Mouse (Mus musculus): Measurements from ENCODE around the gene Gprin1. TPM values are rescaled to one million over a fixed set of nuclear protein-coding genes. Genes with fewer than 3 reads are reported as not detected.

Gene Gprin1
- total and polyA plus RNA-seq, 2 experiments: not detected

DNA sequence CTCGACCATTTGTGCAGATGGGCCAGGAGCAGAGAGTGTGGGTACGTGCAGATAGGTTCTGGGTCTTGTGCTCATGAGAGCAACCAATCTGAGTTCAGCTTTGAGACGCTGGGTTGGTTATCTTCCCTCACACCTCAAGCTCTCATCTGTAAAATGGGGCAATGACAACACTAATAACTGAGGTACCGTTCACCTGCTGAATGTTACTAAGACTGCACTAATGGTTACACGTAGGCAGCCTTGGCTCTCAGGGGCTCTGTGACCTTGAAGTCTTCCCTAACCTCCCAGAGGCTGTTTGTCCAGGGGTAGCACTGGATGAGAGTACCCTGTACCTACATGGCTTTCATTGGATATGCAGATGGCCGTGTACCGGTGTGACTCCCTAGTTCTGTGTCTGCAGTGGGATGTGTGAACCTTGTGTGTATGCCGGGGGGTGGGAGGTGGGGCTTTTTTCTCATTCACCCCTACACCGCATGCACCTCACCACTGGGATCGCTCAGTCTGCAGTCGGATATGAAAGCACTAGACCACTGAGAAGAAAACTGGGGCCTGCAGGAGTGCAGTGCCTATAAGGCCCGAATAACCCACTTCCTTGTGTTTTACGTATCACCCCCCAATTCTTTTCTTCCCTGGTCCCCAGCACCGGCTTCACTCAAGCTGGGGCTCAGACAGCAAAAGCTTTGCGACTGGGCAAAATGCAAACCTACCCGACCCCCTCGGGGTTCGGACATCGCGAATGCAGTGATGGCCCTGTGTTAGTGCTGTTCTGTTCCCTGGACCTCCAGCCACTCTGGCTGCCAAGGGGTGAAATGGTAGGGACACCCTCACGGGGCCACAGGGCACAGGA, 56.7 kb downstream of the Gprin1 start:
- 4% methylated on average over 21 of the region's 21 CpGs for WGBS
- peak overlapping the region; percentile 98 for H3K9ac ChIP-seq (ENCODE audit: low read depth, low read length)
- no peak for DNase-seq (ENCODE audit: extremely low read depth, low read depth, low spot score)

DNA sequence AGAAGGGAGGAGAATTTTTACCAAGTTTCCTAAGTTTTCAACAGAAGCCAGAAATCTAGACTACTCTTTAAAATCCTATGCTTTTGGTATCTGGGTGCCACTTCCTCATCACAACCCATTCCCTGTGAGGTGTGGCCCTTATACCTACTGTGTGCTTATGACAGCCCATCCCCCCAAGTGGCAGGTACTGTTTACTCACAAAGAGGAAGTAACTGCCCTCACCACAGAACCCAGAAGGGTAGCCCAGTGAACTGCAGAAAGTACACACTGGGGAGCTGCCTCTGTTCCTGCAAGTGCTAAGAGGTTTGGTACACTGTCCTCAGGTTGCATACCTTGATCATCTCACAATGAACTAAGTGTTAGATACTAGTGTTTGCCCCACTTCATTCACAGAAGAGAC, 57.9 kb downstream of the Gprin1 start:
- peaks cover 27% of the 10 kb centered on the region for H3K79me2 ChIP-seq (ENCODE audit: control insufficient read depth, insufficient read depth, low read length)
- no peak for DNase-seq (ENCODE audit: extremely low read depth, low read depth, low spot score)
- peaks cover 18% of the 10 kb centered on the region for H3K4me1 ChIP-seq (ENCODE audit: control insufficient read depth, insufficient read depth, low read length)
- H3K27me3 ChIP-seq (ENCODE audit: control insufficient read depth, insufficient read depth, low read length): no peaks in the 10 kb centered on the region
- TF ChIP-seq POLR2A (IDR thresholded peaks at IDR 0.05; ENCODE audit: extremely low read depth, insufficient read depth, low read length): no peak
- no peak for TF ChIP-seq CTCF (IDR thresholded peaks at IDR 0.05; ENCODE audit: low read depth, low read length)
- no peak overlapping the region for H3K9ac ChIP-seq (ENCODE audit: low read depth, low read length)
- no peaks in the 10 kb centered on the region for H3K36me3 ChIP-seq (ENCODE audit: control insufficient read depth, insufficient read depth, low read length)
- H3K4me3 ChIP-seq (ENCODE audit: insufficient read depth, low read depth, low read length): no peak overlapping the region
- no peak overlapping the region for H3K27ac ChIP-seq (replicated peaks; ENCODE audit: insufficient read depth, low read depth, low read length)

More for the DNA sequence above, 56.7 kb downstream of the Gprin1 start:
- no peaks in the 10 kb centered on the region for H3K36me3 ChIP-seq (ENCODE audit: control insufficient read depth, insufficient read depth, low read length)
- peaks cover 18% of the 10 kb centered on the region for H3K4me1 ChIP-seq (ENCODE audit: control insufficient read depth, insufficient read depth, low read length)
- peak overlapping the region; percentile 98 for H3K4me3 ChIP-seq (ENCODE audit: insufficient read depth, low read depth, low read length)
- H3K79me2 ChIP-seq (ENCODE audit: control insufficient read depth, insufficient read depth, low read length): peaks cover 25% of the 10 kb centered on the region
- TF ChIP-seq CTCF (IDR thresholded peaks at IDR 0.05; ENCODE audit: low read depth, low read length) (no peak), POLR2A (IDR thresholded peaks at IDR 0.05; ENCODE audit: extremely low read depth, insufficient read depth, low read length) (no peak)
- no peaks in the 10 kb centered on the region for H3K27me3 ChIP-seq (ENCODE audit: control insufficient read depth, insufficient read depth, low read length)
- peak overlapping the region; percentile 90 for H3K27ac ChIP-seq (replicated peaks; ENCODE audit: insufficient read depth, low read depth, low read length)

DNA sequence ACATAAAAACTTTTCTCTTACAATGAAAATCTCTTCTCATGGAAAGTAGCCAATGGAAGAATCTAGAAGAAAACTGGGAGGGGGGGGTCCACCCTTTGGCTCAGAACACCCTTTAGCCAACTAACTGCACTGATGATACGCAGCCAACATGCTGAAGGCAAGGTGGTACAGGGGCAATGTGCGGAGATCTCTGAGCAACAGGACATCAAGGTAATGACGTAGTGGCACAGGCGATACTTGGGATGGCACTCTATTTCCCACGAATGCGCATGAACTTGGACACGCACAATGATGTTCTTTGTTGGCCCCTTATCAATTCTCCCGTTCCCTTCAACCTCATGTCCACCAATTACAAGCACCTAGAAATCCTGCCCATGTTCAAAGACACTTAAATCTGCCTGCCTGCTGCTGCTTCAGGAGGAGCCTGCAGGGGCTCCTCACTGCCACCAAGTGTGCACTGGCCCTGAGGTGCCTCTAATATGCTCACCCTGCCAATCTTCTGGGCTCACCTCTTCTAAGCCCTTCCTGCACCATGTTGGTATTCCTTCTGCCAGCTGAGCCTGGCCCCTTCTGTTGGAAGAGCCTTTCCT, 59.4 kb downstream of the Gprin1 start:
- no peak overlapping the region for H3K27ac ChIP-seq (replicated peaks; ENCODE audit: insufficient read depth, low read depth, low read length)
- H3K36me3 ChIP-seq (ENCODE audit: control insufficient read depth, insufficient read depth, low read length): no peaks in the 10 kb centered on the region
- no peak overlapping the region for H3K9ac ChIP-seq (ENCODE audit: low read depth, low read length)
- H3K27me3 ChIP-seq (ENCODE audit: control insufficient read depth, insufficient read depth, low read length): no peaks in the 10 kb centered on the region
- H3K79me2 ChIP-seq (ENCODE audit: control insufficient read depth, insufficient read depth, low read length): peaks cover 38% of the 10 kb centered on the region
- H3K4me3 ChIP-seq (ENCODE audit: insufficient read depth, low read depth, low read length): no peak overlapping the region
- H3K4me1 ChIP-seq (ENCODE audit: control insufficient read depth, insufficient read depth, low read length): peaks cover 30% of the 10 kb centered on the region
- 93% methylated on average over 8 of the region's 8 CpGs for WGBS
- no peak for TF ChIP-seq CTCF (IDR thresholded peaks at IDR 0.05; ENCODE audit: low read depth, low read length)
- TF ChIP-seq POLR2A (IDR thresholded peaks at IDR 0.05; ENCODE audit: extremely low read depth, insufficient read depth, low read length): no peak
- no peak for DNase-seq (ENCODE audit: extremely low read depth, low read depth, low spot score)

DNA sequence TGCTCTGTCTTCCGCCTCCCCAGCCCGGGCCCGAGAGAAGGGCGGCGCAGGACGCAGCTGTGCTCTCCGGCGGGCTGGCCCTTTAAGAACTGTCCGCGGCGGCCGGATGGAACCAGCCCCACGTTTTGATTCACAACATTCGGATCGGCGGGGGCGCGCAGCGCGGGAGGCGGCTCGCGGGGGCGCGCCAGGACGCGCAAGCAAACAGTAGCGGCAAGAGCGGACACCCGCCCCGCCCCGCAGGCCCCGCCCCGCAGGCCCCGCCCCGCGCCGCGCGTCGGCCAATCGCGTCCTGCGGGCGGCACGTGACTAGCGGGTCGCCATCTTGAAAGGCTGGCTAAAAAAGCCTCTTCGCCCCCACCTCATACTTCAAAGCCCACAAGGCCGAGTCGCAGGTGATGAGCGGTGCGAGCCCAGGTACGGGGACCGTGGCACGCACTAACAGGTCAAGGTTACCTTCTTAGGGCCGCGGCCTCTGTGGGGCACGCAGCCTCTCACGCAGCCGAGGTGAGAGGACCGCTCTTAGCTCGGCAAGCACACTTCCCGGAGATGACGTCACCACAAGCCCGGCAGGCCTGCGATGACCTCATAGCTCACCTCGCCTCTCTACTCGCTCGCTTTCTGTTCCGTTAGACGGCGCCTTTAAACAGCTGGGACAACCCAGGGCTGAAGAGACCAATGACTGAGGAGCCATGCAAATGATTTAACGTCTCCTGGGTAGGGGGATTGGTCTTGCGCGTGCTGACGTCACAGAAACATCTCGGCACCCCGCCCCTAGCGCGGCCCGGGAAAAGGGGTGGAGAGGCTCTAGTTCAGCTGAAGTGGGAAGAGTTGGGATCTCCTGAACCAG, 61.9 kb downstream of the Gprin1 start:
- DNase-seq (ENCODE audit: extremely low read depth, low read depth, low spot score): peak; percentile 97
- peak overlapping the region; percentile 94 for H3K27ac ChIP-seq (replicated peaks; ENCODE audit: insufficient read depth, low read depth, low read length)
- H3K79me2 ChIP-seq (ENCODE audit: control insufficient read depth, insufficient read depth, low read length): peaks cover 38% of the 10 kb centered on the region
- under 1% methylated on average over 64 of the region's 82 CpGs for WGBS
- H3K36me3 ChIP-seq (ENCODE audit: control insufficient read depth, insufficient read depth, low read length): peaks cover 2% of the 10 kb centered on the region
- no peaks in the 10 kb centered on the region for H3K27me3 ChIP-seq (ENCODE audit: control insufficient read depth, insufficient read depth, low read length)
- peak overlapping the region; percentile 88 for H3K4me3 ChIP-seq (ENCODE audit: insufficient read depth, low read depth, low read length)
- TF ChIP-seq CTCF (IDR thresholded peaks at IDR 0.05; ENCODE audit: low read depth, low read length): no peak
- TF ChIP-seq POLR2A (IDR thresholded peaks at IDR 0.05; ENCODE audit: extremely low read depth, insufficient read depth, low read length): no peak; the same call in 1 of the 2 replicates
- H3K9ac ChIP-seq (ENCODE audit: low read depth, low read length): peak overlapping the region; percentile 97
- H3K4me1 ChIP-seq (ENCODE audit: control insufficient read depth, insufficient read depth, low read length): peaks cover 34% of the 10 kb centered on the region

DNA sequence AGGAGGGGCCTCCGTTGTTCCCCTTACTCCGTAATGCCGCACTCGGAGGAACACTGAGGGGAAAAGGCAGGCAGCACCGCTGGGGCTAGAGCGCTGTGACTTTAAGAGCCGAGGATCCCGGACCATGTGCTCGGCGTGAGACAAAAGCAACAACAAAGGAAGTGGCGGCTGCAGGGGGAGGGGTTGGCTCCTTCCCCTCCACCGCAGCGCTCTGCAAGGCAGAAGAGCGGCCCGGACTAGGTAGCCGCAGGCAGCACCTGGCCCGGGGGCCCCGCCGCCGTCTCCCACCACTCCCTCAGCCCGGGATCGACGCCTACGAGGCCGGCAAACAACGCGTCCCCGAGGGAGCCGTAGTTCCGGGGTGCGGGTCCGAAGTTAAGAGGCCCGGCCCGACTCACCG, 62.6 kb downstream of the Gprin1 start:
- H3K36me3 ChIP-seq (ENCODE audit: control insufficient read depth, insufficient read depth, low read length): peaks cover 3% of the 10 kb centered on the region

More for the DNA sequence above, 62.6 kb downstream of the Gprin1 start:
- Histone ChIP-seq H3K79me2 (ENCODE audit: control insufficient read depth, insufficient read depth, low read length) (peaks cover 31% of the 10 kb centered on the region; the same call in 1 of the 2 replicates), H3K9ac (ENCODE audit: low read depth, low read length) (peak overlapping the region; percentile 97), H3K4me3 (ENCODE audit: insufficient read depth, low read depth, low read length) (peak overlapping the region; percentile 88), H3K4me1 (ENCODE audit: control insufficient read depth, insufficient read depth, low read length) (peaks cover 27% of the 10 kb centered on the region), H3K27me3 (ENCODE audit: control insufficient read depth, insufficient read depth, low read length) (no peaks in the 10 kb centered on the region), H3K27ac (replicated peaks; ENCODE audit: insufficient read depth, low read depth, low read length) (peak overlapping the region; percentile 94)
- DNase-seq (ENCODE audit: extremely low read depth, low read depth, low spot score): peak; percentile 67
- under 1% methylated on average over 35 of the region's 35 CpGs for WGBS
- TF ChIP-seq CTCF (IDR thresholded peaks at IDR 0.05; ENCODE audit: low read depth, low read length) (no peak), POLR2A (IDR thresholded peaks at IDR 0.05; ENCODE audit: extremely low read depth, insufficient read depth, low read length) (0 out of 2 replicates have a peak, but pooled peaks have one; percentile 7)

Other genes with a start within 250 kb of the Gprin1 start
- 2.9 and 5.6 TPM in 2 replicates for gene Simc1, start 246.1 kb downstream of the Gprin1 start, total RNA-seq (2014; rRNA removed)
- gene Simc1, start 246.1 kb downstream of the Gprin1 start, polyA plus RNA-seq (2012; rRNA removed): 3.9 and 6.7 TPM in 2 replicates
- 24.1 and 24.2 TPM in 2 replicates for gene 4833439L19Rik, start 184.4 kb downstream of the Gprin1 start, total RNA-seq (2014; rRNA removed)
- 52.5 and 54.3 TPM in 2 replicates for gene 4833439L19Rik, start 184.4 kb downstream of the Gprin1 start, polyA plus RNA-seq (2012; rRNA removed)
- gene Arl10, start 174.9 kb downstream of the Gprin1 start, total RNA-seq (2014; rRNA removed): 4.2 and 5.6 TPM in 2 replicates
- gene Arl10, start 174.9 kb downstream of the Gprin1 start, polyA plus RNA-seq (2012; rRNA removed): 3.2 and 5.2 TPM in 2 replicates
- 15.0 and 15.8 TPM in 2 replicates for gene Nop16, start 159.8 kb downstream of the Gprin1 start, total RNA-seq (2014; rRNA removed)
- 9.4 and 11.1 TPM in 2 replicates for gene Nop16, start 159.8 kb downstream of the Gprin1 start, polyA plus RNA-seq (2012; rRNA removed)
- gene Higd2a, start 159.7 kb downstream of the Gprin1 start, total RNA-seq (2014; rRNA removed): 51.1 and 56.3 TPM in 2 replicates
- 98.7 and 133 TPM in 2 replicates for gene Higd2a, start 159.7 kb downstream of the Gprin1 start, polyA plus RNA-seq (2012; rRNA removed)
- 19.0 and 24.8 TPM in 2 replicates for gene Cltb, start 138.5 kb downstream of the Gprin1 start, total RNA-seq (2014; rRNA removed)
- 45.6 and 51.5 TPM in 2 replicates for gene Cltb, start 138.5 kb downstream of the Gprin1 start, polyA plus RNA-seq (2012; rRNA removed)
- gene Faf2, start 128.1 kb downstream of the Gprin1 start, total RNA-seq (2014; rRNA removed): 25.1 and 29.9 TPM in 2 replicates
- gene Faf2, start 128.1 kb downstream of the Gprin1 start, polyA plus RNA-seq (2012; rRNA removed): 22.5 and 28.1 TPM in 2 replicates
- 5.8 and 11.4 TPM in 2 replicates for gene Rnf44, start 56.0 kb downstream of the Gprin1 start, total RNA-seq (2014; rRNA removed)
- 86.1 and 87.9 TPM in 2 replicates for gene Rnf44, start 56.0 kb downstream of the Gprin1 start, polyA plus RNA-seq (2012; rRNA removed)
- gene Cdhr2, start 48.4 kb downstream of the Gprin1 start, total RNA-seq (2014; rRNA removed): under 0.01 and 0.20 TPM in 2 replicates
- gene Cdhr2, start 48.4 kb downstream of the Gprin1 start, polyA plus RNA-seq (2012; rRNA removed): 0.15 and 0.18 TPM in 2 replicates
- gene Sncb, start 16.7 kb upstream of the Gprin1 start, total RNA-seq (2014; rRNA removed): not detected in 2 replicates
- not detected in 2 replicates for gene Sncb, start 16.7 kb upstream of the Gprin1 start, polyA plus RNA-seq (2012; rRNA removed)
- gene Eif4e1b, start 34.1 kb upstream of the Gprin1 start, total RNA-seq (2014; rRNA removed): not detected in 2 replicates
- gene Eif4e1b, start 34.1 kb upstream of the Gprin1 start, polyA plus RNA-seq (2012; rRNA removed): not detected in 2 replicates
- 0.74 and 0.94 TPM in 2 replicates for gene Tspan17, start 39.5 kb upstream of the Gprin1 start, total RNA-seq (2014; rRNA removed)
- 1.4 and 2.4 TPM in 2 replicates for gene Tspan17, start 39.5 kb upstream of the Gprin1 start, polyA plus RNA-seq (2012; rRNA removed)
- gene Unc5a, start 199.5 kb upstream of the Gprin1 start, total RNA-seq (2014; rRNA removed): 0.46 and 0.81 TPM in 2 replicates
- gene Unc5a, start 199.5 kb upstream of the Gprin1 start, polyA plus RNA-seq (2012; rRNA removed): 0.57 and 1.6 TPM in 2 replicates